Mouse (Mus musculus) midbrain, embryonic 16.5 days (tissue): ENCODE data around the gene Fam187b. TPM values are rescaled to one million over a fixed set of nuclear protein-coding genes. Genes with fewer than 3 reads are reported as not detected.
A peak's percentile ranks its signal among the peaks of the same experiment; 100 is the strongest.

Experiments used
- ATAC-seq: fragments of 200-750 bp; cut with Nextera tagmentation; 2 replicates; pipeline ENCODE4 v1.8.0; 2017; ENCODE audit warnings: moderate TSS enrichment
- H3K27ac ChIP-seq: fragments of 300-500 bp; sonication (generic); 2 replicates; pipeline ENCODE4 v1.5.1; 2014; ENCODE audit warnings: mild to moderate bottlenecking, low read length, mixed read lengths
- H3K27me3 ChIP-seq: fragments of 300-500 bp; sonication (generic); 2 replicates; pipeline ENCODE4 v1.6.1; 2014; ENCODE audit warnings: low read depth, low read length, mixed read lengths; ENCODE audit not compliant: control insufficient read depth, insufficient read depth
- H3K36me3 ChIP-seq: fragments of 300-500 bp; sonication (generic); 2 replicates; pipeline ENCODE4 v1.6.1; 2014; ENCODE audit warnings: mild to moderate bottlenecking, low read length, moderate library complexity, mixed read lengths; ENCODE audit not compliant: control insufficient read depth, insufficient read depth
- H3K4me1 ChIP-seq: fragments of 300-500 bp; sonication (generic); 2 replicates; pipeline ENCODE4 v1.6.1; 2014; ENCODE audit warnings: mild to moderate bottlenecking, low read length, mixed read lengths; ENCODE audit not compliant: control insufficient read depth, insufficient read depth
- H3K4me2 ChIP-seq: fragments of 300-500 bp; sonication (generic); 2 replicates; pipeline ENCODE4 v1.6.1; 2014; ENCODE audit warnings: mild to moderate bottlenecking, low read length, mixed read lengths
- H3K4me3 ChIP-seq: fragments of 300-500 bp; sonication (generic); 2 replicates; pipeline ENCODE4 v1.5.1; 2014; ENCODE audit warnings: low read depth, mild to moderate bottlenecking, low read length, moderate library complexity, mixed read lengths
- H3K9ac ChIP-seq: fragments of 300-500 bp; sonication (generic); 2 replicates; pipeline ENCODE4 v1.6.1; 2014; ENCODE audit warnings: low read depth, low read length, mixed read lengths
- H3K9me3 ChIP-seq: fragments of 300-500 bp; sonication (generic); replicated peaks from 2 replicates; pipeline ENCODE4 v1.6.1; 2014; ENCODE audit warnings: mild to moderate bottlenecking, low read length, mixed read lengths; ENCODE audit not compliant: control insufficient read depth, poor library complexity, severe bottlenecking
- WGBS: fragments of 180-500 bp; shearing (Covaris S2); extraction: QIAGEN DNeasy Blood & Tissue Kit; methylation state at CpG from one replicate; pipeline ENCODE4 v1.1.7; 2014; 5-methylcytosine and 5-hydroxymethylcytosine counted together
- polyA plus RNA-seq: library from polyadenylated mRNA; unstranded; fragments of >200 nt; fragmentation: Nextera tagmentation; extraction: Ambion mirVana; gene quantifications from 2 replicates; pipeline ENCODE4 v1.2.1, GENCODE M21; 2015

Fam187b gene
- polyA plus RNA-seq, 1 experiment from 2014 or later = 0.84 TPM

DNA sequence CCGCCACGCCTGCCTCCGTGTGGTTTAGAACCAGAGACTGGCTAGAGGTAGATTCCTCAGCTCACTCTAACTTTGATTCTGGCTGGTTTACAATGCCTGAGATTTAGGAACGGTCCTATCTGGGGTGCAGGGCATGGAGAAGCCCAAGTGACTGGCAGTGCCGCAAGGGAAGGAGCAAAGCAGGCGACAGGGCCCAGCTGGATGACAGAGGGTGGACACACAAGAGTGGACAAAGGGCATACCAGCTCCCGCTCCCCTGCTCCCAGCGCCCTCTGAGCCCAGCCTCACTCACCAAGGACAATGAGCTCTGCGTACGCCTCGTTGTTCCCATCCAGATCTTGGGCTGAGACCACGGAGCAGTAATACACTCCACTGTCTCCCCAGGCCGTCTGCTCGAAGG is 7.9 kb upstream of the Fam187b start:
- H3K9ac ChIP-seq = no peak overlapping the region
- H3K36me3 ChIP-seq = no peaks in the 10 kb centered on the region
- no peak overlapping the region for H3K27ac ChIP-seq
- H3K4me1 ChIP-seq = no peaks in the 10 kb centered on the region
- H3K9me3 ChIP-seq = no peaks in the 10 kb centered on the region
- no peak for ATAC-seq
- H3K4me2 ChIP-seq = no peak overlapping the region
- H3K27me3 ChIP-seq = no peaks in the 10 kb centered on the region
- 70% methylated on average over 14 of the region's 14 CpGs for WGBS
- no peak overlapping the region for H3K4me3 ChIP-seq

DNA sequence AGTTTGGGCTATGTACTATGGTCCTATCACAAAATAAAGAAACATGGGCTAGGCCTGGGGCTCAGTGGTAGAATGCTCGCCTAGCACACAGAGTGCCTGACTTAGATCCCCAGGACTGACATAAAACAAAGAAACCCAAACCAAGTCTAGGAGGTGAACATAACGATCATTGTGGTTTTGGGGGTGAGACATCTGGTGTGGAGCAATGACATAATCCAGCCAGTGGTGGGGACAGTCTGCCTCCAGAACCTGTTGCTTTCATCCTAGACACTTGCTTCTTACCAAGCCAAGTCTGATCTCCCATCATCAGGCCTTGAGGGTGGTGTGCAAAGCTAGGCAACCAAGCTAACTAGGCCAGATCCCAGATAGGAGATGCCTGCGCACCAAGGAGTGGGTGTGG is 6.9 kb upstream of the Fam187b start:
- Histone ChIP-seq H3K4me2 (no peak overlapping the region), H3K9ac (no peak overlapping the region), H3K27me3 (no peaks in the 10 kb centered on the region), H3K36me3 (no peaks in the 10 kb centered on the region), H3K9me3 (no peaks in the 10 kb centered on the region), H3K4me1 (no peaks in the 10 kb centered on the region), H3K27ac (no peak overlapping the region), H3K4me3 (no peak overlapping the region)
- no peak for ATAC-seq
- 82% methylated on average over 3 of the region's 3 CpGs for WGBS

DNA sequence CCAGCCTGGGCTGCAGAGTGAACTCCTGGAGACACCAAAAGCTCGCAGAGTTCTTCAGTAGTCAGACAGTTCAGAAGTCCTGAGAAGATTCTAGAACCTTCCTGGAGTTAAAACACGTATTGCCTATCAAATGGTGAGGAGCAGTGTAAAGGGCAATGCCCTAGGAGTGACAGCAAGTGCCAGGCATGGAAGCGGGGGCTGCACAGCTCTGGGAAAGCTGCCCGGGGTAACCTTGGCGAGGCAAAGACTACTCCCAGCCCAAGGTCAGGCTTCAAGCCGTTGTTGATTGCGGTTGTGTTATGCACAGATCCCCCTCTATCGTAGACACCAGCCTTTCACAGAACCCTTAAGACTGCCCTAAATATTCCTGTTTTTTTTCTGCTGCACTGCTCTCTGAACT is 5.0 kb upstream of the Fam187b start:
- Histone ChIP-seq H3K36me3 (no peaks in the 10 kb centered on the region), H3K9ac (no peak overlapping the region), H3K4me3 (no peak overlapping the region), H3K9me3 (no peaks in the 10 kb centered on the region), H3K27me3 (peaks cover 20% of the 10 kb centered on the region), H3K27ac (no peak overlapping the region), H3K4me2 (no peak overlapping the region), H3K4me1 (peaks cover 5% of the 10 kb centered on the region)
- no peak for ATAC-seq
- 88% methylated on average over 8 of the region's 8 CpGs for WGBS

- Histone ChIP-seq H3K9ac (no peak overlapping the region), H3K27ac (no peak overlapping the region)
Observed at GRCm38 (mm10) chr7:30969174-30969573, 4.4 kb upstream of the Fam187b start.

DNA sequence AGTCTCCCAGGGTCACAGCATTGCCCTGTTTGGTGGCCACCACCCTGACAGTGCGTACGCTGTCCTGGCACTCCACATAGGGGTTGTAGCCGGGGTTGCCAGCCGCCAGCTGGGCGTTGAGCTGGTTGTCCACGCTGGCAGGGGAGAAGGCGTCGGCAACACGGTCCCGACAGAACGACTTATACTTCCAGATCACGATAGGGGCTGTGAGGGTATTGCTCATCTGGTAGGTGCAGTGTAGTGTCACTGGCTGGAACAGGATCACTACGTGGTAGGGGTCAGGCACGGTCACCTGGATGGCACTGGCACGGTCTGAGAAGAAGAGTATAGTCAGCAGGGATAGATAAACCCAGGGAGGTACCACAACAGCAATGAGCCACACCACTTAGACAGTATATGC is 1.7 kb upstream of the Fam187b start:
- Histone ChIP-seq H3K4me1 (peaks cover 9% of the 10 kb centered on the region), H3K4me2 (no peak overlapping the region), H3K4me3 (no peak overlapping the region; the same call in 1 of the 2 replicates), H3K9ac (no peak overlapping the region), H3K27ac (no peak overlapping the region), H3K27me3 (peaks cover 27% of the 10 kb centered on the region), H3K9me3 (no peaks in the 10 kb centered on the region), H3K36me3 (no peaks in the 10 kb centered on the region)
- 93% methylated on average over 15 of the region's 15 CpGs for WGBS
- ATAC-seq = no peak

More at GRCm38 (mm10) chr7:30969174-30969573, 4.4 kb upstream of the Fam187b start:
- Histone ChIP-seq H3K4me3 (no peak overlapping the region), H3K27me3 (peaks cover 25% of the 10 kb centered on the region), H3K36me3 (no peaks in the 10 kb centered on the region), H3K9me3 (no peaks in the 10 kb centered on the region), H3K4me2 (no peak overlapping the region), H3K4me1 (peaks cover 9% of the 10 kb centered on the region)
- 83% methylated on average over 4 of the region's 4 CpGs for WGBS
- ATAC-seq = no peak

- H3K9me3 ChIP-seq = no peaks in the 10 kb centered on the region
- 4% methylated on average over 41 of the region's 41 CpGs for WGBS
- H3K4me3 ChIP-seq = peak overlapping the region; percentile 34
- H3K4me2 ChIP-seq = peak overlapping the region; percentile 60
- peaks cover 27% of the 10 kb centered on the region for H3K27me3 ChIP-seq
- H3K9ac ChIP-seq = peak overlapping the region; percentile 45; the same call in 1 of the 2 replicates
- H3K36me3 ChIP-seq = no peaks in the 10 kb centered on the region
- peaks cover 9% of the 10 kb centered on the region for H3K4me1 ChIP-seq
- no peak overlapping the region for H3K27ac ChIP-seq
- ATAC-seq = no peak
Observed at GRCm38 (mm10) chr7:30972426-30973250, 952 bp upstream of the Fam187b start.

DNA sequence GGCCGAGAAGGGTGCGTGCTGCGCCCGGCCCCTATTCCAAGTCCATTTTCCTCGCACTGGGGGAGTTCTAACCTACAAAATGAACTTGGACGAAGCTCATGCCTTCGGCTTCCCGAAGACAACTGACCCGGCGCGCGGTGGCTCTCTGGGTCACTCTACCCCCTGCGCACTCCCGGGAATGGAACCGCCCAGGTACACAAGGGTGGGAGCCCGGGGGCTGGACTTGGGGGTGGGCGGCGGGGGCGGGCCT is 414 bp upstream of the Fam187b start, which contains the start of gene Lsr:
TSS of gene Lsr (minus strand) at position 214 of the 250 bp plus-strand sequence.
- WGBS = 1% methylated on average over 19 of the region's 19 CpGs
- no peak; the same call in 1 of the 2 replicates for ATAC-seq
- H3K27ac ChIP-seq = no peak within 1 kb of the TSS
- H3K4me1 ChIP-seq = peaks cover 9% of the 10 kb centered on the region
- H3K9ac ChIP-seq = peak within 1 kb of the TSS; percentile 45; the same call in 1 of the 2 replicates
- peak within 1 kb of the TSS; percentile 60 for H3K4me2 ChIP-seq
- peak within 1 kb of the TSS; percentile 34 for H3K4me3 ChIP-seq
- no peaks in the 10 kb centered on the region for H3K36me3 ChIP-seq
- peaks cover 27% of the 10 kb centered on the region for H3K27me3 ChIP-seq
- no peaks in the 10 kb centered on the region for H3K9me3 ChIP-seq

- Histone ChIP-seq H3K4me1 (no peaks in the 10 kb centered on the region), H3K9ac (no peak overlapping the region), H3K4me2 (no peak overlapping the region), H3K4me3 (no peak overlapping the region), H3K36me3 (no peaks in the 10 kb centered on the region), H3K27ac (no peak overlapping the region), H3K27me3 (no peaks in the 10 kb centered on the region), H3K9me3 (no peaks in the 10 kb centered on the region)
- WGBS = 94% methylated on average over 4 of the region's 4 CpGs
- ATAC-seq = no peak
Observed at GRCm38 (mm10) chr7:30981703-30982102, 8.1 kb downstream of the Fam187b start.

GRCm38 (mm10) chr7:30985357-30985756 is 11.8 kb downstream of the Fam187b start:
- H3K36me3 ChIP-seq = no peaks in the 10 kb centered on the region
- no peak overlapping the region for H3K9ac ChIP-seq
- no peak overlapping the region for H3K4me3 ChIP-seq
- WGBS = 83% methylated on average over 9 of the region's 9 CpGs
- H3K9me3 ChIP-seq = no peaks in the 10 kb centered on the region
- H3K27ac ChIP-seq = no peak overlapping the region
- H3K4me1 ChIP-seq = no peaks in the 10 kb centered on the region
- no peak for ATAC-seq
- H3K4me2 ChIP-seq = no peak overlapping the region
- no peaks in the 10 kb centered on the region for H3K27me3 ChIP-seq
